Mouse (Mus musculus) colon, adult 2 months (tissue): Measurements from ENCODE around the gene Apol7b. TPM values are rescaled to one million over a fixed set of nuclear protein-coding genes. Genes with fewer than 3 reads are reported as not detected.

ENCODE experiments used
- polyA plus RNA-seq: library from polyadenylated mRNA; depleted of rRNA; stranded (reverse); fragments of >200 nt; gene quantifications from 2 replicates; pipeline ENCODE4 v1.2.3, GENCODE M21; 2012; rRNA removed

Apol7b gene
- polyA plus RNA-seq, result 0.14 TPM in 1 of 2 replicates, not detected in the other

GRCm38 (mm10) chr15:77447392-77447791 lies at the start of gene Apol7b:
Apol7b (minus strand) TSS chr15:77447492.

DNA sequence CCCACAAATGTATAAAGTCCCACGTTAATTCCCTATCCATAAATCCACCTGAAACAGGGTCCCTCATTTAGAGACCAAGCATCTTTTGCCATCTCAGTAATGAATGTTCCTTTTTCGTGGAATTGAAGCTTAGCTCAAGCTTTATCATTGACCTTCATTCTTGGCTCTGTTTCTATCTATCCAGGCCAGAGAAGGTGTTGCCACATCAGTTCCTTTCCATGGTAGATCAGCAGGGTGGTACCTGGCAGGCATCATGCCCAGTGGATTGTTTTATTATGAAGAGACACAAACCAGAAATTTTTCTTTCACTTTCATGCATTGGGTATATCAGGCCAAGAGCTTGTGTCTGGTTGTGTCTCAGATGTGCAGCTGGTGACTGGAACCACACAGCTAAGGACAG lies 29.4 kb upstream of the Apol7b start, which contains the start of gene Apol10a:
Gene Apol10a (plus strand): TSS at position 355 of the 400 bp plus-strand sequence.

GRCm38 (mm10) chr15:77411035-77411434 lies 36.3 kb downstream of the Apol7b start, which contains the start of gene Apol9a:
Apol9a (minus strand) TSS chr15:77411135.

GRCm38 (mm10) chr15:77399027-77399426 lies 48.3 kb downstream of the Apol7b start, which contains the start of gene Apol7a:
Apol7a (minus strand) TSS chr15:77399110.

Other genes with a start within 250 kb of the Apol7b start
- 50.7 and 51.9 TPM in 2 replicates for gene Rbfox2, start 140.5 kb downstream of the Apol7b start, polyA plus RNA-seq
- 4.1 and 9.1 TPM in 2 replicates for gene Apol7a, start 48.4 kb downstream of the Apol7b start, polyA plus RNA-seq
- gene Apol9a, start 36.4 kb downstream of the Apol7b start, polyA plus RNA-seq, result 5.0 and 5.8 TPM in 2 replicates
- gene Apol10a, start 29.6 kb upstream of the Apol7b start, polyA plus RNA-seq, result 10.6 and 16.7 TPM in 2 replicates
- not detected in 2 replicates for gene Apol11a, start 60.8 kb upstream of the Apol7b start, polyA plus RNA-seq
- gene Apol7c, start 85.8 kb upstream of the Apol7b start, polyA plus RNA-seq, result 4.8 and 9.0 TPM in 2 replicates
- not detected in 2 replicates for gene 1700025B11Rik, start 114.4 kb upstream of the Apol7b start, polyA plus RNA-seq
- 0.12 and 0.19 TPM in 2 replicates for gene Apol10b, start 148.6 kb upstream of the Apol7b start, polyA plus RNA-seq
- not detected in 2 replicates for gene Gm36245, start 151.8 kb upstream of the Apol7b start, polyA plus RNA-seq
- gene Apol11b, start 195.8 kb upstream of the Apol7b start, polyA plus RNA-seq, result 0.10 TPM in 1 of 2 replicates, not detected in the other